Mouse (Mus musculus): Measurements from ENCODE around the gene Necab3. TPM values are rescaled to one million over a fixed set of nuclear protein-coding genes. Genes with fewer than 3 reads are reported as not detected.

Necab3 gene
- polyA plus RNA-seq, 1 experiment from 2014 or later = 2.7 TPM

- Histone ChIP-seq H3K27ac (ENCODE audit: low read length) (no peak overlapping the region), H3K36me3 (ENCODE audit: control insufficient read depth, insufficient read depth, low read length) (peaks cover 9% of the 10 kb centered on the region), H3K4me2 (ENCODE audit: low read depth, low read length) (no peak overlapping the region), H3K9me3 (ENCODE audit: control insufficient read depth, low read length) (no peaks in the 10 kb centered on the region), H3K9ac (ENCODE audit: low read length) (no peak overlapping the region), H3K4me3 (ENCODE audit: low read length) (no peak overlapping the region), H3K4me1 (replicated peaks; ENCODE audit: control insufficient read depth, insufficient read depth, low read length) (no peaks in the 10 kb centered on the region), H3K27me3 (ENCODE audit: control insufficient read depth, insufficient read depth, low read depth, low read length) (no peaks in the 10 kb centered on the region)
- 0 out of 2 replicates have a peak, but pooled peaks have one; percentile 32 for ATAC-seq (ENCODE audit: low read depth)
- 37% methylated on average over 3 of the region's 3 CpGs for WGBS
Observed at GRCm38 (mm10) chr2:154538710-154539109, 20.0 kb downstream of the Necab3 start.

GRCm38 (mm10) chr2:154538310-154538709, 20.4 kb downstream of the Necab3 start:
- H3K4me2 ChIP-seq (ENCODE audit: low read depth, low read length) = no peak overlapping the region
- ATAC-seq (ENCODE audit: low read depth) = no peak
- no peak overlapping the region for H3K4me3 ChIP-seq (ENCODE audit: low read length)
- H3K27me3 ChIP-seq (ENCODE audit: control insufficient read depth, insufficient read depth, low read depth, low read length) = no peaks in the 10 kb centered on the region
- H3K27ac ChIP-seq (ENCODE audit: low read length) = no peak overlapping the region
- H3K9me3 ChIP-seq (ENCODE audit: control insufficient read depth, low read length) = no peaks in the 10 kb centered on the region
- H3K36me3 ChIP-seq (ENCODE audit: control insufficient read depth, insufficient read depth, low read length) = peaks cover 9% of the 10 kb centered on the region
- WGBS = 52% methylated on average over 2 of the region's 2 CpGs
- no peaks in the 10 kb centered on the region for H3K4me1 ChIP-seq (replicated peaks; ENCODE audit: control insufficient read depth, insufficient read depth, low read length)
- no peak overlapping the region for H3K9ac ChIP-seq (ENCODE audit: low read length)

GRCm38 (mm10) chr2:154534704-154535270, 23.9 kb downstream of the Necab3 start:
- Histone ChIP-seq H3K27ac (ENCODE audit: low read length) (no peak overlapping the region), H3K36me3 (ENCODE audit: control insufficient read depth, insufficient read depth, low read length) (peaks cover 18% of the 10 kb centered on the region), H3K9ac (ENCODE audit: low read length) (no peak overlapping the region), H3K4me3 (ENCODE audit: low read length) (no peak overlapping the region), H3K4me2 (ENCODE audit: low read depth, low read length) (no peak overlapping the region), H3K9me3 (ENCODE audit: control insufficient read depth, low read length) (no peaks in the 10 kb centered on the region), H3K27me3 (ENCODE audit: control insufficient read depth, insufficient read depth, low read depth, low read length) (no peaks in the 10 kb centered on the region), H3K4me1 (replicated peaks; ENCODE audit: control insufficient read depth, insufficient read depth, low read length) (no peaks in the 10 kb centered on the region)
- WGBS = 93% methylated on average over 12 of the region's 12 CpGs
- ATAC-seq (ENCODE audit: low read depth) = no peak

- Histone ChIP-seq H3K9me3 (ENCODE audit: control insufficient read depth, low read length) (no peaks in the 10 kb centered on the region), H3K9ac (ENCODE audit: low read length) (no peak overlapping the region), H3K27ac (ENCODE audit: low read length) (no peak overlapping the region), H3K4me3 (ENCODE audit: low read length) (no peak overlapping the region), H3K36me3 (ENCODE audit: control insufficient read depth, insufficient read depth, low read length) (peaks cover 26% of the 10 kb centered on the region), H3K4me2 (ENCODE audit: low read depth, low read length) (no peak overlapping the region), H3K4me1 (replicated peaks; ENCODE audit: control insufficient read depth, insufficient read depth, low read length) (no peaks in the 10 kb centered on the region), H3K27me3 (ENCODE audit: control insufficient read depth, insufficient read depth, low read depth, low read length) (no peaks in the 10 kb centered on the region)
- ATAC-seq (ENCODE audit: low read depth) = no peak
- 71% methylated on average over 3 of the region's 3 CpGs for WGBS
Observed at GRCm38 (mm10) chr2:154532888-154533287, 25.8 kb downstream of the Necab3 start.

- Histone ChIP-seq H3K9ac (ENCODE audit: low read length) (no peak overlapping the region), H3K27ac (ENCODE audit: low read length) (peak overlapping the region; percentile 70), H3K4me3 (ENCODE audit: low read length) (no peak overlapping the region), H3K9me3 (ENCODE audit: control insufficient read depth, low read length) (no peaks in the 10 kb centered on the region), H3K36me3 (ENCODE audit: control insufficient read depth, insufficient read depth, low read length) (peaks cover 39% of the 10 kb centered on the region), H3K27me3 (ENCODE audit: control insufficient read depth, insufficient read depth, low read depth, low read length) (no peaks in the 10 kb centered on the region), H3K4me1 (replicated peaks; ENCODE audit: control insufficient read depth, insufficient read depth, low read length) (no peaks in the 10 kb centered on the region), H3K4me2 (ENCODE audit: low read depth, low read length) (no peak overlapping the region)
- WGBS = 68% methylated on average over 3 of the region's 3 CpGs
- ATAC-seq (ENCODE audit: low read depth) = peak; percentile 76
Observed at GRCm38 (mm10) chr2:154526531-154526930, 32.2 kb downstream of the Necab3 start.

- H3K36me3 ChIP-seq (ENCODE audit: control insufficient read depth, insufficient read depth, low read length) = peaks cover 33% of the 10 kb centered on the region
- 92% methylated on average over 2 of the region's 2 CpGs for WGBS
- no peak for ATAC-seq (ENCODE audit: low read depth)
Observed at GRCm38 (mm10) chr2:154525285-154525684, 33.4 kb downstream of the Necab3 start.

DNA sequence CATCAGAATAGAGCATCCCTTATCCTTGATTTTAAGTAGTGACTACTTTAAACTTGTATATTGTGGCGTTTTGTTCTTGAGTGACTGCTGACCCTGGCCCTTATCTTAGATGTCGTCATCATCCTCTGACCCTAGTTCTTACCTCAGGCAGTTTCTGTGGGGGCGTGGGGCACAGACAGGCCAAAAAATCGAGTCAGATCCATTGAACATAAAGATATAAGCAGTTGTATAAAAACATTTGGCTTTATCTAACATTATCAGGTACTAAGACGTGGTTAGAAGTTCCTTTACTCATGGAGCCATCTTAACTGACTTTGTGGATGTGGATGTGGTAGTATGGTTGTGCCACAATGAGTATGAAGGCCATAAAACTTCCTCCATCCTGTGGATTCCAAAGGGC, 36.4 kb downstream of the Necab3 start:
- no peak for ATAC-seq (ENCODE audit: low read depth)
- Histone ChIP-seq H3K9me3 (ENCODE audit: control insufficient read depth, low read length) (no peaks in the 10 kb centered on the region), H3K9ac (ENCODE audit: low read length) (no peak overlapping the region), H3K4me2 (ENCODE audit: low read depth, low read length) (no peak overlapping the region), H3K27me3 (ENCODE audit: control insufficient read depth, insufficient read depth, low read depth, low read length) (no peaks in the 10 kb centered on the region), H3K4me3 (ENCODE audit: low read length) (no peak overlapping the region), H3K4me1 (replicated peaks; ENCODE audit: control insufficient read depth, insufficient read depth, low read length) (no peaks in the 10 kb centered on the region), H3K36me3 (ENCODE audit: control insufficient read depth, insufficient read depth, low read length) (peaks cover 24% of the 10 kb centered on the region), H3K27ac (ENCODE audit: low read length) (no peak overlapping the region)
- WGBS = 85% methylated on average over 5 of the region's 5 CpGs

More at GRCm38 (mm10) chr2:154525285-154525684, 33.4 kb downstream of the Necab3 start:
- Histone ChIP-seq H3K27me3 (ENCODE audit: control insufficient read depth, insufficient read depth, low read depth, low read length) (no peaks in the 10 kb centered on the region), H3K4me1 (replicated peaks; ENCODE audit: control insufficient read depth, insufficient read depth, low read length) (no peaks in the 10 kb centered on the region), H3K9me3 (ENCODE audit: control insufficient read depth, low read length) (no peaks in the 10 kb centered on the region), H3K27ac (ENCODE audit: low read length) (no peak overlapping the region), H3K4me3 (ENCODE audit: low read length) (no peak overlapping the region), H3K4me2 (ENCODE audit: low read depth, low read length) (no peak overlapping the region), H3K9ac (ENCODE audit: low read length) (no peak overlapping the region)

DNA sequence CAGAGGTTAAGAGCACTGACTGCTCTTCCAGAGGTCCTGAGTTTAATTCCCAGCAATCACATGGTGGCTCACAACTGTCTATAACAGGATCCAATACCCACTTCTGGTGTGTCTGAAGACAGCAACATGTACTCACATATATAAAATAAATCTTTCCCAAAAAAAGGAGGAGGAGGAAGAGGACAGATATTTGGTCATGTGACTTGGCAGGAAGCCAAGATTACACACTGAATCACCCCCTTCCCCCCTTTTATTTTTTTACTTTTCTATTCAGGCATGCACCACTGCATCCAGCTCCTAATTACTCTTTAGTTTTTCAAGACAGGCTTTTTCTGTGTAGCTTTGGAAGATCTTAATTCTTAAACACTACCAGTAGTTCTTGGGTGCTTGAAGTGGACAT, 37.2 kb downstream of the Necab3 start:
- Histone ChIP-seq H3K27me3 (ENCODE audit: control insufficient read depth, insufficient read depth, low read depth, low read length) (no peaks in the 10 kb centered on the region), H3K9me3 (ENCODE audit: control insufficient read depth, low read length) (no peaks in the 10 kb centered on the region), H3K9ac (ENCODE audit: low read length) (no peak overlapping the region), H3K4me1 (replicated peaks; ENCODE audit: control insufficient read depth, insufficient read depth, low read length) (no peaks in the 10 kb centered on the region), H3K27ac (ENCODE audit: low read length) (no peak overlapping the region), H3K4me3 (ENCODE audit: low read length) (no peak overlapping the region), H3K36me3 (ENCODE audit: control insufficient read depth, insufficient read depth, low read length) (peaks cover 23% of the 10 kb centered on the region), H3K4me2 (ENCODE audit: low read depth, low read length) (no peak overlapping the region)
- no peak for ATAC-seq (ENCODE audit: low read depth)

- Histone ChIP-seq H3K27me3 (ENCODE audit: control insufficient read depth, insufficient read depth, low read depth, low read length) (no peaks in the 10 kb centered on the region), H3K9ac (ENCODE audit: low read length) (no peak overlapping the region), H3K36me3 (ENCODE audit: control insufficient read depth, insufficient read depth, low read length) (peaks cover 4% of the 10 kb centered on the region; the same call in 1 of the 2 replicates), H3K4me1 (replicated peaks; ENCODE audit: control insufficient read depth, insufficient read depth, low read length) (no peaks in the 10 kb centered on the region), H3K4me2 (ENCODE audit: low read depth, low read length) (no peak overlapping the region), H3K4me3 (ENCODE audit: low read length) (no peak overlapping the region), H3K9me3 (ENCODE audit: control insufficient read depth, low read length) (no peaks in the 10 kb centered on the region), H3K27ac (ENCODE audit: low read length) (no peak overlapping the region)
- ATAC-seq (ENCODE audit: low read depth) = no peak
- 89% methylated on average over 5 of the region's 5 CpGs for WGBS
Observed at GRCm38 (mm10) chr2:154517424-154517823, 41.3 kb downstream of the Necab3 start.

- ATAC-seq (ENCODE audit: low read depth) = no peak
- Histone ChIP-seq H3K4me1 (replicated peaks; ENCODE audit: control insufficient read depth, insufficient read depth, low read length) (no peaks in the 10 kb centered on the region), H3K36me3 (ENCODE audit: control insufficient read depth, insufficient read depth, low read length) (peaks cover 4% of the 10 kb centered on the region; the same call in 1 of the 2 replicates), H3K9me3 (ENCODE audit: control insufficient read depth, low read length) (no peaks in the 10 kb centered on the region), H3K4me2 (ENCODE audit: low read depth, low read length) (no peak overlapping the region), H3K27ac (ENCODE audit: low read length) (no peak overlapping the region), H3K4me3 (ENCODE audit: low read length) (no peak overlapping the region), H3K9ac (ENCODE audit: low read length) (no peak overlapping the region), H3K27me3 (ENCODE audit: control insufficient read depth, insufficient read depth, low read depth, low read length) (no peaks in the 10 kb centered on the region)
- WGBS = 83% methylated on average over 3 of the region's 3 CpGs
Observed at GRCm38 (mm10) chr2:154516944-154517343, 41.7 kb downstream of the Necab3 start.
